Mouse (Mus musculus) kidney, adult 8-10 months (tissue): ENCODE results near the gene Wdr4.

Source experiments
- DNase-seq, 2 experiments: peaks; one replicate each; pipeline ENCODE4 v3.0.0; 2022

The Wdr4 gene

DNA sequence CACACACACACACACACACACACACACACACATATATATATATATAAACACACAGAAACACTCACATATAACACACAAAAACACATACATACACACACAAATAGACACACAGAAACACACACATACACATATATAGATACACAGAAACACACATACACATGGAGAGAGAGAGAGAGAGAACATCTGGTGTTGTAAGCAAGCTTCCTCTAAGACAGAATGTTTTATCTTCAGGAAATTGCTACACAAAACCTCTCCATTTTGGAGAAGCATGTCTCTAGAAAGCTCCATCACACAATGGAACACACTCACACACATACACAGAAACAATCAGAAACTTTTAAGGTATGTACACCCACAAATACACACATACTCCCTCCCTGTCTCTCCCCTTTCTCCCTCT lies 28.4 kb downstream of the Wdr4 start:
- no peak for DNase-seq

GRCm38 (mm10) chr17:31487433-31488060 lies 32.2 kb downstream of the Wdr4 start:
- DNase-seq: peak in 1 of 2 experiments; percentile 32

GRCm38 (mm10) chr17:31486616-31487198 lies 33.1 kb downstream of the Wdr4 start:
- no peak for DNase-seq

- no peak for DNase-seq
These were observed 40.5 kb downstream of the Wdr4 start for GRCm38 (mm10) chr17:31479108-31479844.

DNA sequence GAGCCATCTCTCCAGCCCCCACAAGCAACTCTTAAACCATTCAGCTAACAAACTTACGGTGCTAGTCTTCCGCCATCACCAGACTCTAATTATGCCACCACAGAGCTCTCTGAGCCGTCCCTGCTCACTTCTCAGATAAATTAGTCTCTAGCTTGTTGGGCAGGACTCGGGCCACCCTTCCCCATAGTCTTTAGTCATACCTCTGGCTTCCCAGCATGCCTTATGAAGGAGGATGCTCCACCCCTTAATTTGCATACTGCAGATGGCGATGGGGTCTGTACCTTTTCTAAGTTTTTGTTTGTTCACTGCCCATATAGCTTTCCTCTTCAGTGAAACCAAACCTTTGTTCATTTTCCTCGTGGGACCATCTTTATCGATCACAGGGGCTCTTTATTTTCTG lies 41.2 kb downstream of the Wdr4 start:
- DNase-seq: no peak

DNA sequence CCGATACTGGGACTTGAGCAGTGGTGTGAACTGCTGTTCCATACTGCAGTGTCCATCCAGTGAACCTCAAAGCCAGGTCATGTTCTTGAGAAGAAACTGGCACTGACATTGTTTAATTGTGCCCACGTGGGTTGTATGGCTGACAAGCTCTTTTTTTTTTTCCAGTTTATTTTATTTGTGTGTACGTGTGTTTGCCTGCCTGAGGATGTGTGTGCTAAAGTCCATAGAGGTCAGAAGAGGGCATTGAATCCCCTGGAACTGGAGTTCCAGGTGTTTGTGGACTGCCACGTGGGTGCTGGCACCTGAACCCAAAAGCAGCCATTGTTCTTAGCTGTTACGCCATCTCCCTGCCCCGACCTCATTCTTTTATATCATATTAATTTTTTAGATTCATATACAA lies 45.4 kb downstream of the Wdr4 start:
- DNase-seq: no peak

GRCm38 (mm10) chr17:31470766-31471418 lies 48.9 kb downstream of the Wdr4 start:
- no peak for DNase-seq

DNA sequence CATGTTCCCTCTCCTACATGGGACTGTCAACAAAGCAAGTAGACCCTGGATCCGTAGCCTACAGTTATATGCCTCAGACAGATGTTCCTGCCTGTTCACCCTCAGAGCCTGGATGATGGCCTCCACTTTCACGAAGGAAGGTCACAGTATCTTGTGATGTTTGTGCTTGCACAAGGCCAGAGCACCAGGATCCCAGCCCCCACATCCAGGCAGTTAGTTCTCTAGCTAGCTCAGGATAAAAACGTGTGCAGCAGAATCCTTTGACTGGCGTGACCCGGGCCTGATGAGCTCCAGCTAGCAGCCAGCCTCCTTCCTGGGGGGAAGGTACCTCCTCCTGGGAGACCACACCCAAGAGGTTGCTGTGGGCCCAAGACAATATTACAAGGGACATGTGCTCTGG lies 51.3 kb downstream of the Wdr4 start:
- no peak for DNase-seq

DNA sequence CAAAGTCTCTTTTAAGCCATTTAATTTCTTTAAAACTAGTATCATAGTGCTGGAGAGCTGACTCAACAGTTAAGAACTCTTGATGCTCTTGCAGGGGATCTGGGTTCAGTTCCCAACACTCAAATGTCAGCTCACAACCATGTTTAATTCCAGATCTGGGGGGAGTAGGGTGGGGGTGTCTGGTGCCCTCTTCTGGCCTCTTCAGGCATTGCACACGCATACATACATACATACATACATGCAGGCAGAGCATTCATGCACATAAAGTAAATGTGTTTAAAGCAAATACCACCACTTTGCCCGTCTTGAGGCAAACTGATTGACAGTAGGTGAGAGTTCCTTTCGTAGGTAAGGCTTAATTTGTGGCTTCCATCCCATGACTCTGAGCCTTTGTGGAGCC lies 52.9 kb downstream of the Wdr4 start:
- DNase-seq: no peak

DNA sequence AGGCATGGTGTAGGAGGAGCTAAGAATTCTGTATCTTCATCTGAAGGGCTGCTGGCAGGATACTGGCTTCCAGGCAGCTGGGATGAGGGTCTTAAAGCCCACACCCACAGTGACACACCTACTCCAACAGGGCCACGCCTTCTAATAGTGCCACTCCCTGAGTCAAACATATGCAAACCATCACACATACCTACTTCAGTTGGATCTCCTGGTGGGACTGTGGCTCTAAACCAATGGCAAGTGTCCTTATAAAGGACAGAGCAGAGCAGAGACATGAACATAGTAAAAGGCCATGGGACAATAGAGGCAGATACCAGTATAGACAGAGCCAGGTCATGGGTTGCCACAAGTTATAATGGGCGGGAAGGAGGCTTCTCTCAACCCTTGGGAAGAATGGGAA lies 57.3 kb downstream of the Wdr4 start:
- no peak for DNase-seq

GRCm38 (mm10) chr17:31460416-31460815 lies 59.4 kb downstream of the Wdr4 start:
- DNase-seq: no peak

DNA sequence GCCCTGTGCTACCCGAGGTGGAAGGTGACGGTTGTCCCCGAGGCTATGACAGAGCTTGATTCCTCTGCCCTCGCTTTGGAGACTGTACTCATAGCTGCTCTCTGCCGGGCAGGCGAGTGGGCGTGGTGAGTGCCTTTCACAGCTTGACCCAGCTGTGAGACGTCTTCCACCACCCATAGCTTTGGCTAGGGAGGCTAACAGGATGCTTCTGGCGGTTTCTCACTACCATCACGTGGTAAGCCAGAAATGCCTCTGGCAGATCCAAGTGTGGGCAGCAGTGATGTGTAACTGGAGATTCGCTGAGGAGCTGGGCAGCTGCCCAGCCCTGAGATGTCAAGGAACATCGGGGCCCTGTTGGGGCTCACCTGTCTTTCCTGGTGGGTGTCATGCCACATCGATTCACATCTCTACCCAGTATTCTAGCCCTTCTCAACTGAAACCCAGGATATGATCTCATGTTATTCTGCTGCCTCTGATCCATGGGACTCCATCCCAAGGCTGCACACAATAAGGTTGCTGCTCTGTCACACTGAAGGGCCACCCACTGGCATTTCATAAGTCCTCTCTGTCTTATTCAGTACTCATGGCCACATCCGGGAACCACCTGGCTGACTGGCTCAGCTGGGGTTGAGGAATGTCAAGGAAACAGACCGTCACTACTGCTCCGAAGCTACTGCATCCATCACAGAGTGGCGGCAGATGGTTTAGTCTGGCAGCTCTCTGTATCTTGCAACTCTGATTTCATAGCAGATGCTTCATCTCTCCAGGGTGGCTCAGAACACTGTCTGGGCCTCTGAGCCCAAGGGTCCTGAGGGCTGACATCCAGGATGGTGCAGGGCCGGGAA lies 62.8 kb downstream of the Wdr4 start:
- no peak for DNase-seq

GRCm38 (mm10) chr17:31454056-31454455 lies 65.7 kb downstream of the Wdr4 start:
- no peak for DNase-seq

DNA sequence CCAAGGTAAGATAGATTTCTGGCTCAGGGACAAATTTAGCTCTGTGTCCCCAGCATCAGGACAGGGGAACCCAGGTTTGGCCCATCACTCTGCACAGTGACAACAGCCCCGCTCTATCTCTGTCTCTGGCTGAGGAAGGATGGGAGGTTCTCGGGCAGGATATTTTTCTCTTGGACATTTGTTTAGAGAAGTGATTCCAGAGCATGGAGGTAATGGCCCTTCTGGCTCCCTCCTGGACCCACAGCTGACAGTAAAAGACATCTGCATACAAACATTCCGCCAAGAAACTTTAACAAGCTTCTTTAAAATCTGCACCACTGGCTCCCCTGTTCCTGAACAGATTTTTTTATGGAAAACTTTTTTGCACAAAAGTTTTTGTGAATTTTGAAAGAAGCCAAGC lies 66.3 kb downstream of the Wdr4 start:
- DNase-seq: no peak

DNA sequence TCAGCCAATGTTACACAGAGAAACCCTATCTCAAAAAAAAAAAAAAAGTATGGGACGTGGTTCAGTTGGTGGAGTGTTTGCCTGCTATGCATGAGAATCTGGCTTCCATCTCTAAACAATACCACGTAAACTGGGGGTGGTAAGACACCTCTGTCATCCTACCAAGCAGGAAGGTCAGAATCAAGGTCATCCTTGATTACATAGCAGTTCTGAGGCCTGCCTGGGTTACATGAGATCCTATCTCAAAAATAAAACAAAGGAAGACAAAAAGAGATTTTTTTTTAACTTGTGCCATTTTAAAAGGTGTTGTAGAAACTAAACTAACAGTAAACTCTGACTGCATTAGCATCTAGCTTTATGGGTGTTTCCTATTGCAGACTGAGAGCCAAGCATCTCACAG lies 67.0 kb downstream of the Wdr4 start:
- DNase-seq: no peak

DNA sequence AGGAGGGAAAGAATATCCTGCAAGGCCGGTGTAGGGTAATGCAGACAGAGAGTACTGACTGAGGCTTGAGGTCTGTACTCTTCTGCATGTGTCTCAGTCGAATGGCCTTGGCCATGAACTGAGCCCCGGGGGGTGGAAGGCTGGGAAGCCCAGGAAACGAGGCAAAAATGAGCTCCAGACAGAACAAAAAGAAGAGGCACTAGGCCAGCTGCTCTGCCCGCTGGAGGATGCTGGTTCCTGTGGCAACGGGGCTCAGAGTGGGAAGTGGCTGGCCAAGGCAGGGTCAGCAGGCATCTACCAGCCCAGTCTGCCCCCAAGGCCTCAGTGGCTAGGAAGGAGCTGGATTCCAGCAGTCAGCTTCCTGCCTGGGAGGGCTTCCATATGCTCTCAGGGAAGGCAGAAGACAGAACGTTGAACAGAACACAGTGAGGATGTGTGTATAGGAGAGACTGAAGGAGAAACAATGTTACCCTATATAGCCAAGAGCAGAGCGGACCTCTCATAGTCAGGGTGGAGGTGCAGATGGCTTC lies 68.5 kb downstream of the Wdr4 start:
- no peak for DNase-seq

DNA sequence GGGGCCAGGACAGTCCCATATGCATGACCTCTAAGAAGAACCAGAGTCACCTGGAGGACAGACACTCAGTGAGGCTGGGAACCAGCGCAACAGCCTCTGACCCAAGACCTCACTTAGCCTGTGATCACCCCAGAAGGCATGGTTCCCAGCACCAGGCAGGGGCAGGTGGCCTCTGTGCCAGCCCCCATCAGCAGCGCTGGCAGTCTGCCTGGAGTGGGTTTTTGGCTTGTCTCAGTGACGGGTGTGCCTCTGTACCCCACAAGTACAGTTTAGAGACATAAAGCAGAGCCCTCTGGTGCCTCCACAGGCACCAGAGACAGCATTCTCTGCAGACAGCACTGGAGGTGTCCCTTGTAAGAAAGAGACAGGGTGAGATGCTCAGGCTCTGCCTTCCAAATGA lies 69.6 kb downstream of the Wdr4 start:
- DNase-seq: no peak

DNA sequence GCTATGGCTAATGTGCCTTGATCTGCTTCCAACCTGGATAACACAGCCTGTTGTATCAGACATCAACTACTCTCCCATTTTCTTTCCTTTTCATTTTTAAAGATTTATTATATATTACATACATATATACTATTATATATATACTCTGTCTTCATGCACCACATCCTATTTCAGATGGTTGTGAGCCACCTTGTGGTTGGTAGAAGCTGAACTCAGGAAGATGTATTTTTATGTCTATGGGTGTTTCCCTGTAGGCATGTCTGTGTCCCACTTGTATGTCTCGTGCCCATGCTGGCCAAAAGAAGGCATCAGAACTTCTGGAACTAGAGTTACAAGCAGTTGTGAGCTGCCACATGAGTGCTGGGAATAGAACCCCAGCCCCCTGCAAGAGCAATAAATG lies 71.3 kb downstream of the Wdr4 start:
- no peak for DNase-seq

DNA sequence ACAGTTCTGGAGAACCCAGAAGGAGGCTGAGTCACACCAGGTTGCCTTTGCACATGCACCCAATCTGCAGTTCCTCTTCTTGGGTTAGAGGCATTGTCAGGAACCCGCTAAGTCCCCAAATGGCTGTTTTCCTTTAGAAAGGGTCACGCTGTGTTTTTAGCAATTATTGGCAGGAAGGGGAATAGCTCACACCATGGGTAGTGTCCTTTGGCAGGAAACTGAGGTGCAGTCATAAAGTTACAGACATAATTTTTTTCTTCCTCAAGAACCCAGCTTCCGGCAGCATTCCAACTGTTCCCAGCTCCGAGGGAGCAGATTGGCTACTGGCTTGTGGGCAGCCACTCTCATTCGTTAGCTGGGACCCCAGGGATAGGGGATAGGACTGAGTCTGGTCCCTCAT lies 72.0 kb downstream of the Wdr4 start:
- DNase-seq: no peak

DNA sequence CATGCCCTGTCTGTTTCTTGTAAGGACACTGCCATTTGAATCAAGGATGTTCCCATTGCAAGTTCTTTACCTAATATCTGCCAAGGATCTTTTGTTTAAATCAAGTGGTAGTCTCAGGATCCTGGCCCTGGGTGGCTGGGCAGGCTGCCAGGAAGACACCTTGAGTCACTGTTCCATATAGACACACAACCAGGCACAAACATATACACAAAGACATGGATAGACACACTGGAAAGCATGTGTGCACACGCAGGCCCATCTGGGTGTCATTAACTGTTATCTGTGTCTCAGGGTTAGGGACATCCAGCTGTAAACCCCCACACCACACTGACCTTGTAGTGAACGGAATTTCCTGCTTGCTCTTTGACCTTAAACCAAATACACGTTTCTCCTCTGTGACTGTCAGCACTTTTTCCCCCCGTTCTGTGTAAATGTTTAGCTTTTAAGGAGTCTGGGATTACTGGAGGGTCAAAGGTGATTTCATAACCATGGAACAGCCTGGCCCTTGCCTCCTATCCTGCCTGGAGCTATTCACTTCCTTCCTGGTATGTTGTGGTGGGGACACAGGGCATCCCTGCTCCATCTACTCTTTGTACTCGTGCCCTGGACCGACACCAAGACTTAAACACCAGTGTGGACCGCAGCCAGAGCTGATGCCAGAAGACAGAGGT lies 74.6 kb downstream of the Wdr4 start:
- peak; percentile 89 to 94 for DNase-seq
